Mouse (Mus musculus) 3134 (cell line): ENCODE data around the gene Trim44.

Experiments used
- DNase-seq: peaks from one replicate; pipeline ENCODE4 v3.0.0-alpha.2; 2011; ENCODE audit warnings: low spot score; ENCODE audit not compliant: insufficient read length; ENCODE audit errors: extremely low read depth

The Trim44 gene

GRCm38 (mm10) chr2:102365983-102366545, 41.6 kb downstream of the Trim44 start:
- no peak for DNase-seq

- no peak for DNase-seq
Observed at GRCm38 (mm10) chr2:102364565-102365200, 42.9 kb downstream of the Trim44 start.

GRCm38 (mm10) chr2:102362896-102363530, 44.6 kb downstream of the Trim44 start:
- no peak for DNase-seq

GRCm38 (mm10) chr2:102362266-102362665, 45.4 kb downstream of the Trim44 start:
- no peak for DNase-seq

GRCm38 (mm10) chr2:102356879-102357695, 50.5 kb downstream of the Trim44 start:
- DNase-seq = peak; percentile 14

- DNase-seq = no peak
Observed at GRCm38 (mm10) chr2:102354076-102354475, 53.6 kb downstream of the Trim44 start.

- DNase-seq = no peak
Observed at GRCm38 (mm10) chr2:102341429-102341828, 66.2 kb downstream of the Trim44 start.

GRCm38 (mm10) chr2:102336816-102337215, 70.8 kb downstream of the Trim44 start:
- no peak for DNase-seq

- no peak for DNase-seq
Observed at GRCm38 (mm10) chr2:102331932-102332331, 75.7 kb downstream of the Trim44 start.

GRCm38 (mm10) chr2:102331092-102331491, 76.5 kb downstream of the Trim44 start:
- DNase-seq = no peak

GRCm38 (mm10) chr2:102325921-102326320, 81.7 kb downstream of the Trim44 start:
- no peak for DNase-seq

GRCm38 (mm10) chr2:102324336-102324735, 83.3 kb downstream of the Trim44 start:
- DNase-seq = no peak

GRCm38 (mm10) chr2:102316540-102316939, 91.1 kb downstream of the Trim44 start:
- no peak for DNase-seq

GRCm38 (mm10) chr2:102315153-102315552, 92.5 kb downstream of the Trim44 start:
- DNase-seq = no peak

GRCm38 (mm10) chr2:102314610-102315009, 93.0 kb downstream of the Trim44 start:
- DNase-seq = no peak

GRCm38 (mm10) chr2:102314068-102314467, 93.6 kb downstream of the Trim44 start:
- no peak for DNase-seq

- no peak for DNase-seq
Observed at GRCm38 (mm10) chr2:102312903-102313302, 94.7 kb downstream of the Trim44 start.

- no peak for DNase-seq
Observed at GRCm38 (mm10) chr2:102303274-102303673, 104.4 kb downstream of the Trim44 start.

GRCm38 (mm10) chr2:102302532-102302931, 105.1 kb downstream of the Trim44 start:
- DNase-seq = no peak

- no peak for DNase-seq
Observed at GRCm38 (mm10) chr2:102294827-102295270, 112.8 kb downstream of the Trim44 start.

GRCm38 (mm10) chr2:102293181-102293580, 114.4 kb downstream of the Trim44 start:
- DNase-seq = no peak
